Mouse (Mus musculus): ENCODE measurements at regions not wholly inside any gene's neighbourhood (a gene's known extent, or its start where the extent isn't known, plus 50 kb on each side); places are given as distances from the start of the nearest gene placed in this dataset.
A peak's percentile ranks its signal among the peaks of the same experiment; 100 is the strongest.

DNA sequence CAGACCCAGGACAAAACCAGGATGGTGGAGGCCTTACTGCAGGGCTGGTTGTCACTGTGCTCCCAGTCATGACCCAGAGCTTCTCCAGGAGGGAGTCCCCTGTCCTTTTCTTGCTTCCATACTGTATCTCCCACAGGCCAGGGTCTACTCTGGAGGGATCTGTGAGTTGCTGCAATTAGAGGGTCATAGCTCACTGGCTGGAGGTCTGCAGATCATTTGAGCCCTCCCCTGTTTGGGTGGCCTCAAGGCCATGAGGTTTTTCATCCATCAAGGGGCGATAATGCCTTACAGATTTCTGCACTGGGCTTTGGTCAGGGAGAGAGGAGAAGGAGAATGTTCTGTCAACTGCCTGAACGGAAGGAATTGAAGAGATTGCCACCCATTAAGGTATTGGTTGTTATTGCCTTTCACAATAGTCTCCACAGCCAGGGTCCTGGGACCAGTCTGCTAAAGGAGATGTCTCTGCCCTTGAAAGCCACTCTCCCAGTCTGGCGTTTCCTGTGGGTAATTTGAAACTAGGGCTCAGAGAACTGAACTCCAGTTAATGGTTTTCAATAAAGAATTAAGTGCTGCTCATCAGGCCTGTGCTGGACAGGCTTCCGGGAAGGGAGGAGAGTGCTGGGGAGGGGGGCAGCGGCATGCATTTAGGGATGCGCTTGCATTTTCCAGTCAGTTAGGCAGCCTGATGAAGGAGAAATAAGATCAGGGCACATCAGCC, 147.4 kb downstream of the Dmrta2 start:
- no peak for DNase-seq

DNA sequence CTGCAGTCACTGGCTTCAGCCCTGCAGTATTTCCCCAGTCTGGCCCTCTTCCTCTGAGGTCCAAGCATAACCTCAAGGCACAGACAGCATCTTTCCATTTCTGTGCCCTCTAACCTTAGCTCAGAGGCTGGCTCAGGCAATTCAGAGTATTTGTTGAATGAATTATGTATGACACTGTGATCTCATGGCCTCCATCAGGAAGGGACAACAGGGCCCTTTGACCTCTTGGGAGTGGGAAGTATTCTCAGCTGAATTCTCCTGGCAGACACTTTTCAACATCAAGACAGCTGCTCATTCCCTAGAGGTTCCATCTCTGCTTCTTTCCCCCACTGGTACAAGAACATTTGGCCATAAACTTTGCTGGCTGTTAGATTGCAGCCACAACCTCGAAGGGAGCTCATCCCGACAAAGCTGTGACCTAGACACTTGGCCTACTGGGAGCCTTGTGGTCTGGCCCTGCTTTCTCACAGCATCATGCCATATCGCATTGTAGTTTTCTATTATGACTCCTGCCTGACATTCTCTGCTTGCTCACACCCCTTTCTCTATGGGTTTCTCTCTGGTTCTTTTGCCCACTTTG, 150.2 kb downstream of the Dmrta2 start:
- DNase-seq: no peak

GRCm38 (mm10) chr4:110128918-110129317, 151.1 kb downstream of the Dmrta2 start:
- DNase-seq: peak; percentile 73 to 80

DNA sequence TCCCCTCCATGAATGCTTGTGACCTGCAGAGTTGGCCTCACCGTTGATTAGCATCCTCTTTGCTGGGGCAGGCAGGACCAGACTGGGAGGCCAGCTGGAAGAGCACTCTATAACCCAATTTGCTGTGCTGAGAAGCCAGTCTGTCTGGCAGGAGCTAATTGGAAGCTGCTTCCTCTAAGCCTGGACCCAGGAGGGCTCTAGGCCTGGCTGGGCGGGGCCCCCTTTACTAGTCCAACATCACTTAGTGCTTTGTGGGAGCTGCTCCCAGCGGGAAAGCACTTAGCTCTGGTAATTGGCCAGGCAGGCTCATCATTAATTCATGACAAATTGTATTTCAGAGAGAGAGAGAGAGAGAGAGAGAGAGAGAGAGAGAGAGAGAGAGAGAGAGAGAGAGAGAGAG, 151.7 kb downstream of the Dmrta2 start:
- DNase-seq: no peak

- no peak for DNase-seq
Observed at GRCm38 (mm10) chr4:110132061-110132460, 154.2 kb downstream of the Dmrta2 start.

GRCm38 (mm10) chr4:110134036-110134435, 156.2 kb downstream of the Dmrta2 start:
- no peak for DNase-seq

GRCm38 (mm10) chr4:110145229-110145628, 167.4 kb downstream of the Dmrta2 start:
- DNase-seq: no peak

- peak in 1 of 2 experiments; percentile 24 for DNase-seq
Observed at GRCm38 (mm10) chr4:110152103-110152946, 174.5 kb downstream of the Dmrta2 start.

Measured in cerebellum, postnatal 36 days (tissue).